Mouse (Mus musculus): ENCODE data around the gene Pomt2. TPM values are rescaled to one million over a fixed set of nuclear protein-coding genes. Genes with fewer than 3 reads are reported as not detected.
A peak's percentile ranks its signal among the peaks of the same experiment; 100 is the strongest.

The Pomt2 gene
- 14.3 and 17.6 TPM in 2 replicates for polyA plus RNA-seq (2014; fragmentation: Nextera tagmentation; extraction: Ambion mirVana)

DNA sequence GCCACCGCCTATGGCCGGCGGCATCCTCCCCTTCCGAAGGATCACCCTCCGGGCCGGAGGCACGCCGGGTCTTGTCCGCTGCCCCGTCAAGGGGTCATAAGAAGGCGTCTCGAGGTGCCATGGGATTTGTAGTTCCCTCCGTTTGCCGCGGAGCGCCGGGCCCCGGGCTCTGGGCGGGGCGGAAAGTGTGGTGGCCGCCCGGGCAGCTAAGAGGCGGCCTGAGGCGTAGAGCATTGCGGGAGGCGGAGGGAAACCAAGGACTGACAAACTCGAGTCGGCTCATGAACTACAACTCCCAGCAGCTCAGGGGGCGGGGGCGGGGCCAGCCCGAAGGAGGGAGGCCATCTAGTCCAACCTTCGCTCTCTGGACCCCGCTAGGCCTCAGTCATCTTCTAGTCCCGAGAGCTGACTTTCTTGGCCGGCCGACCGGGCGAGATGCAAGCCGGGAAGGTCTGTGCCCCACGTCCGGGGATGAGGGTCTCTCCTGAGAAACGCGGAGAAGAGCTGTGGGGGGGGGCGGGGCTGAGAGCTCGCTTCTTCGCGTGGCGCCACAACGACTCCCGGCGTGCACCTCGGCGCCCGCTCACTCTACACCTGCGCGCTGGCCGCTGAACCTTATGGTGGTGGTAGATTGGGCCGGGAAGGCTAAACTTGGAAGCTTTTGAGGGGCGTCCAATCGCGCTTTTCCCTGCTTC lies at the start of gene Pomt2:
TSS of gene Pomt2 (minus strand) at position 574 of the 695 bp plus-strand sequence.
- H3K27ac ChIP-seq (ENCODE audit: low read depth, low read length): peak within 1 kb of the TSS; percentile 83
- no peaks in the 10 kb centered on the region for H3K27me3 ChIP-seq (ENCODE audit: control insufficient read depth, insufficient read depth, low read length)
- peaks cover 3% of the 10 kb centered on the region; the same call in 1 of the 2 replicates for H3K4me1 ChIP-seq (ENCODE audit: control insufficient read depth, insufficient read depth, low read length)
- WGBS: under 1% methylated on average over 61 of the region's 61 CpGs
- ATAC-seq (ENCODE audit: insufficient read depth, low FRiP score, low TSS enrichment): peak; percentile 94
- H3K36me3 ChIP-seq (ENCODE audit: control insufficient read depth, insufficient read depth, low read length): no peaks in the 10 kb centered on the region; the same call in 1 of the 2 replicates
- peak within 1 kb of the TSS; percentile 57 for H3K9ac ChIP-seq (ENCODE audit: low read length)
- DNase-seq (ENCODE audit: low spot score): peak; percentile 94
- no peaks in the 10 kb centered on the region for H3K9me3 ChIP-seq (ENCODE audit: control insufficient read depth, low read length)
- peak within 1 kb of the TSS; percentile 49 for H3K4me2 ChIP-seq (ENCODE audit: low read depth)
- H3K4me3 ChIP-seq (ENCODE audit: low read depth, low read length): peak within 1 kb of the TSS; percentile 64

DNA sequence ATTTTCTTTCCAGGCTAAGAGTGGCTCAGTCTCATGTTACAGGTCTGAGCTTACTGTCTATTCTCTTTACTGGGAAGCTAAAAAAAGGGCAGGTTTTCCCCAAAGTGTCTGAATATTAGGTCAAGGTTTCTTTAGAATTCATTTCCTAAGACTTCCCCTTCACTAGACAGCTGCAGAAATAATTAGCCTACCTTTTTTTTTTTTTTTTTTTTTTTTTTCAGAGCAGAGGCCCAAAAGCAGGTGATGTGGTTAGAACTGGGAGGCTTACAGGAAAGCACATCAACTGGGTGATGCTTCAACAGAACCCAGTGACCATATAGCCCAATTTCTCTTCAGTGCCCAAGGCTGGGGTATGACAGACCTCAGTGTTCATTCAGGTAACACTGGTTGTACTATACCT lies 48.5 kb upstream of the Pomt2 start:
- DNase-seq (ENCODE audit: low spot score): no peak
- Histone ChIP-seq H3K27ac (ENCODE audit: low read depth, low read length) (no peak overlapping the region), H3K9ac (ENCODE audit: low read length) (no peak overlapping the region), H3K36me3 (ENCODE audit: control insufficient read depth, insufficient read depth, low read length) (no peaks in the 10 kb centered on the region), H3K9me3 (ENCODE audit: control insufficient read depth, low read length) (no peaks in the 10 kb centered on the region), H3K4me2 (ENCODE audit: low read depth) (no peak overlapping the region), H3K4me3 (ENCODE audit: low read depth, low read length) (no peak overlapping the region), H3K4me1 (ENCODE audit: control insufficient read depth, insufficient read depth, low read length) (peaks cover 5% of the 10 kb centered on the region; the same call in 1 of the 2 replicates), H3K27me3 (ENCODE audit: control insufficient read depth, insufficient read depth, low read length) (no peaks in the 10 kb centered on the region)
- no peak for ATAC-seq (ENCODE audit: insufficient read depth, low FRiP score, low TSS enrichment)

DNA sequence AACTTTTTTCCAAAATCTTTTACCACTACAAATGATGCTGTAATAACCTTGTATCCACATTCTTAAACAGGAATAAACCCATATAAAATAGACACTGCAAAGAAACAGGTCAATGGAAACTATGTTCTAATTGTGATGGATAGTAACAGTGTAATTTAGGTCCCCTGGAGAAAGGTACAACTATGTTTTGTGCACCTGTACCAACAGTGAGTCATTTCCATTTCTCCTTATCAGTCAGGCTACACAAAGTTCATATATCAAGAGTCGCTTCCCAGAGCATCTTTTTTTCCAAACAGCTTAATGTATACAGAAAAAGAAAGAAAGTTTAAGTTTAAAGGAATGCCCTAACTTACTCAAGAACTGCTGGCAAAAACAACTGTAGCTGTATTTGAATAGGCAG lies 47.3 kb upstream of the Pomt2 start:
- H3K27ac ChIP-seq (ENCODE audit: low read depth, low read length): no peak overlapping the region
- H3K4me2 ChIP-seq (ENCODE audit: low read depth): no peak overlapping the region
- no peaks in the 10 kb centered on the region for H3K36me3 ChIP-seq (ENCODE audit: control insufficient read depth, insufficient read depth, low read length)
- no peaks in the 10 kb centered on the region for H3K27me3 ChIP-seq (ENCODE audit: control insufficient read depth, insufficient read depth, low read length)
- no peak overlapping the region for H3K4me3 ChIP-seq (ENCODE audit: low read depth, low read length)
- DNase-seq (ENCODE audit: low spot score): no peak
- no peaks in the 10 kb centered on the region for H3K9me3 ChIP-seq (ENCODE audit: control insufficient read depth, low read length)
- H3K9ac ChIP-seq (ENCODE audit: low read length): no peak overlapping the region
- no peak for ATAC-seq (ENCODE audit: insufficient read depth, low FRiP score, low TSS enrichment)
- peaks cover 5% of the 10 kb centered on the region; the same call in 1 of the 2 replicates for H3K4me1 ChIP-seq (ENCODE audit: control insufficient read depth, insufficient read depth, low read length)
- 91% methylated on average over 1 of the region's 1 CpGs for WGBS

DNA sequence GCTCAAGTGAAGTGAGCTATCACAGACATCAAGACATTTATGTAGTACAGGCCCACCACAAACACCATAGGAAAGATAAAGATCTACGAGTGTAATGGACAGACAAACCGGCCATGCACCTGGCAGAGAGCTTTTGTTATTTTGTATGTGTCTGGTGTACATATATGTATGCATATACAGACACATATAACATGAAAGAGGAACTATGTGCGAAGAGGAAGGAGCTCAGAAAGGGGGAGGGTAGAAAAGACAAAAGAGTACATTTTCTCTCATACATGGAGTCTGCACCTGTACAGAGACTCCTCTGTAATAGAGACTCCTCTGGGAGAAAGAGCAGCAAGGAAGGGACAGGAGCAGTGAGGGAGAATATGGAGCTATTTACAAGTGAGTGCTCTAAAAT lies 45.2 kb upstream of the Pomt2 start:
- ATAC-seq (ENCODE audit: insufficient read depth, low FRiP score, low TSS enrichment): no peak
- 91% methylated on average over 3 of the region's 3 CpGs for WGBS
- H3K27me3 ChIP-seq (ENCODE audit: control insufficient read depth, insufficient read depth, low read length): no peaks in the 10 kb centered on the region
- H3K4me2 ChIP-seq (ENCODE audit: low read depth): no peak overlapping the region
- DNase-seq (ENCODE audit: low spot score): no peak
- no peak overlapping the region for H3K4me3 ChIP-seq (ENCODE audit: low read depth, low read length)
- H3K9ac ChIP-seq (ENCODE audit: low read length): no peak overlapping the region
- H3K27ac ChIP-seq (ENCODE audit: low read depth, low read length): no peak overlapping the region
- H3K36me3 ChIP-seq (ENCODE audit: control insufficient read depth, insufficient read depth, low read length): no peaks in the 10 kb centered on the region
- no peaks in the 10 kb centered on the region for H3K9me3 ChIP-seq (ENCODE audit: control insufficient read depth, low read length)
- H3K4me1 ChIP-seq (ENCODE audit: control insufficient read depth, insufficient read depth, low read length): no peaks in the 10 kb centered on the region

DNA sequence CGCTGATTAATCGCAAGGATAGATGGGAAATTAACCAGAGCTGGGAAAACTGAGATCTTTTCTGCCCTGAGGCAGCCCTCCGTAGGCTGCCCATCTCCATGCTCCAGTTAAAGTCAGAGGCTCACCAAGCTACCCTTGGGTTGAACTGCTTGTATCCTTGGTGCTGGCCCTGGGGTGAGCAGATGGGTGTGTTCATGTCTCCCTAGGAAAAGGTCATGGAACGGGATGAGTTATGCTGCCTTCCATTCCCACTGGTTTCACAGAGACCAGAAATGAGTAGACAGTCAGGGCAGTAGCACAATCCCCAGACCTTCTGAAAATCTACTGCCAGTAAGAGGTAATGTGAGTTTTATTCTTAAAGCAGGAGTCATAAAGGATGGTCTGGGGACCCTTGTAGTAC lies 29.9 kb upstream of the Pomt2 start:
- 94% methylated on average over 4 of the region's 4 CpGs for WGBS
- Histone ChIP-seq H3K4me1 (ENCODE audit: control insufficient read depth, insufficient read depth, low read length) (no peaks in the 10 kb centered on the region), H3K27ac (ENCODE audit: low read depth, low read length) (no peak overlapping the region), H3K4me2 (ENCODE audit: low read depth) (no peak overlapping the region), H3K9me3 (ENCODE audit: control insufficient read depth, low read length) (no peaks in the 10 kb centered on the region), H3K36me3 (ENCODE audit: control insufficient read depth, insufficient read depth, low read length) (no peaks in the 10 kb centered on the region), H3K4me3 (ENCODE audit: low read depth, low read length) (no peak overlapping the region), H3K27me3 (ENCODE audit: control insufficient read depth, insufficient read depth, low read length) (no peaks in the 10 kb centered on the region), H3K9ac (ENCODE audit: low read length) (no peak overlapping the region)
- ATAC-seq (ENCODE audit: insufficient read depth, low FRiP score, low TSS enrichment) (no peak), DNase-seq (ENCODE audit: low spot score) (no peak)

DNA sequence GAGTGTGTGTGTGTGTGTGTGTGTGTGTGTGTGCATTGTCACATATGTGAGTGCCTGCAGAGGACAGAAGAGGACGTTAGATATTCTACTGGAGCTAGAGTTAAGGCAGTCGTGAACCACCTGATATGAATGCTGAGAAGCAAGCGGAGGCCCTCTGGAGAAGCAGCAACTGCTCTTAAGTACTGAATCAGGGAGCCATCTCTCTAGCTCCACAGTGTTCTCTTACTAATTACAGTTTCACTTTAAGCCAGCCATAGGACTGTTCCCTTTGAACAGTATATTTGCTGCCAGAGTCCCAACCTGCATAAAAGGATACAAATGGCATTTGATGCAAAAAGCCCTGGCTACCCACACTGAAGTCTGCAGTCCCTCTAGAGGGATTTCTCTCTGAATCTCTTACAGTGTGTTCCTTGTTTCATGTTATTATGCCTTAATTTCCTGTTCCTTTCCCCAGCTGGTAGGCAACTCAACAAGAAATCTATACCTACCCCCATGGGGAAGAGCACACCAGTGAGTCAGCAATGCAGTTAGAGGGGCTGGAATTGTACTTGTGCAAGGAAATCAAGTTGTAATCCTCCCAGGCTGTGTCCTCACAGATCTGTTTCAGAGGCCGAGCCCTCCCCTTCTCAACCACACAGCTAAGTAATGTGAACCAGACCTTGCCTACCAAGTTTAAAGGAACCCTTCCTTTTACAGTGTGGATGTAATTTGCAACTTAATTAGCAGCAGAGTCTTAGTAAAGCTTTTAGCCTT lies 27.6 kb upstream of the Pomt2 start:
- 82% methylated on average over 4 of the region's 4 CpGs for WGBS
- no peaks in the 10 kb centered on the region for H3K27me3 ChIP-seq (ENCODE audit: control insufficient read depth, insufficient read depth, low read length)
- H3K4me1 ChIP-seq (ENCODE audit: control insufficient read depth, insufficient read depth, low read length): no peaks in the 10 kb centered on the region
- DNase-seq (ENCODE audit: low spot score) (no peak), ATAC-seq (ENCODE audit: insufficient read depth, low FRiP score, low TSS enrichment) (no peak)
- H3K36me3 ChIP-seq (ENCODE audit: control insufficient read depth, insufficient read depth, low read length): no peaks in the 10 kb centered on the region
- H3K9me3 ChIP-seq (ENCODE audit: control insufficient read depth, low read length): no peaks in the 10 kb centered on the region
- no peak overlapping the region for H3K27ac ChIP-seq (ENCODE audit: low read depth, low read length)
- H3K9ac ChIP-seq (ENCODE audit: low read length): no peak overlapping the region
- no peak overlapping the region for H3K4me2 ChIP-seq (ENCODE audit: low read depth)
- H3K4me3 ChIP-seq (ENCODE audit: low read depth, low read length): no peak overlapping the region

DNA sequence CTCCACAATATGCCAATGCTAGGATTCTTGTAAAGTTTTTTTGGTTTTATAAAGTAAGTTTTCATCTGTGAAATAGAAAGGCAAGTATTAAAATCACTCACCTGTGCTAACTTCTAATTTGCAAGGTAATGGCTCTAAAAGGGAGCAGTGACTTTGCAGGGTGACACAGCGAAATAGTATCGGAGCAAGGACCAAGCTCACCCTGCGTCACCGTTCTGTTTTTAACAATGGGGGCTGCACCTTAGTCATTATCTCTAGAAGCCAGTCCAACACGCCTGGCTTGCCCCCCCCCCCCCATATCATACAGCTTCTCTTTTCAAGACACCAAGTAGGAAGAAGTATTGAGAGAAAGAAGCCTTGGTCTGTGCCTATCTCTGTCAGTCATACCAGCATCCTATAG lies 13.0 kb upstream of the Pomt2 start:
- H3K9me3 ChIP-seq (ENCODE audit: control insufficient read depth, low read length): no peaks in the 10 kb centered on the region
- ATAC-seq (ENCODE audit: insufficient read depth, low FRiP score, low TSS enrichment) (no peak), DNase-seq (ENCODE audit: low spot score) (no peak)
- H3K27ac ChIP-seq (ENCODE audit: low read depth, low read length): no peak overlapping the region
- H3K4me3 ChIP-seq (ENCODE audit: low read depth, low read length): no peak overlapping the region
- WGBS: 93% methylated on average over 5 of the region's 5 CpGs
- no peak overlapping the region for H3K9ac ChIP-seq (ENCODE audit: low read length)
- no peaks in the 10 kb centered on the region for H3K36me3 ChIP-seq (ENCODE audit: control insufficient read depth, insufficient read depth, low read length)
- no peaks in the 10 kb centered on the region for H3K27me3 ChIP-seq (ENCODE audit: control insufficient read depth, insufficient read depth, low read length)
- H3K4me1 ChIP-seq (ENCODE audit: control insufficient read depth, insufficient read depth, low read length): no peaks in the 10 kb centered on the region
- no peak overlapping the region for H3K4me2 ChIP-seq (ENCODE audit: low read depth)

DNA sequence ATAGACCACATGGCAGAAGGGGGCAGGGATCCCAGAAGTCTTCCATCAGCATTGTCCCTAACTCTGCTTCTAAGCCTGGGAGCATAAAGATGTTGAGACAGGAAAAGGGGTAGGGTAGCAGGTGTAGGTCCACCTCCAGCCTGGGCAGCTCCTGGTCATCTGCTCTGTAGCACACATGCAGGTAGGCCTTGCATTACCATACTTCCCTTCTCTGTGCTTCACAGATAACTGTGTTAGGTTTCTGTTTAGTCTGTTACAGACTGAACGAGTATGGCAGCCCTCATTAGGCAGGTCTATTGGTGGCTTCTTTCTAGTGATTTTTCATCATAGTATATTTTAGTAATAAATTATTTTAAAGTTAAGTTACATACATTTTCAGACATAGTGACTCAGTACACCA lies 12.5 kb upstream of the Pomt2 start:
- Histone ChIP-seq H3K27me3 (ENCODE audit: control insufficient read depth, insufficient read depth, low read length) (no peaks in the 10 kb centered on the region), H3K9ac (ENCODE audit: low read length) (no peak overlapping the region), H3K9me3 (ENCODE audit: control insufficient read depth, low read length) (no peaks in the 10 kb centered on the region), H3K4me1 (ENCODE audit: control insufficient read depth, insufficient read depth, low read length) (no peaks in the 10 kb centered on the region), H3K4me3 (ENCODE audit: low read depth, low read length) (no peak overlapping the region), H3K36me3 (ENCODE audit: control insufficient read depth, insufficient read depth, low read length) (no peaks in the 10 kb centered on the region), H3K27ac (ENCODE audit: low read depth, low read length) (no peak overlapping the region), H3K4me2 (ENCODE audit: low read depth) (no peak overlapping the region)
- DNase-seq (ENCODE audit: low spot score) (no peak), ATAC-seq (ENCODE audit: insufficient read depth, low FRiP score, low TSS enrichment) (no peak)
- WGBS: 88% methylated on average over 1 of the region's 1 CpGs

DNA sequence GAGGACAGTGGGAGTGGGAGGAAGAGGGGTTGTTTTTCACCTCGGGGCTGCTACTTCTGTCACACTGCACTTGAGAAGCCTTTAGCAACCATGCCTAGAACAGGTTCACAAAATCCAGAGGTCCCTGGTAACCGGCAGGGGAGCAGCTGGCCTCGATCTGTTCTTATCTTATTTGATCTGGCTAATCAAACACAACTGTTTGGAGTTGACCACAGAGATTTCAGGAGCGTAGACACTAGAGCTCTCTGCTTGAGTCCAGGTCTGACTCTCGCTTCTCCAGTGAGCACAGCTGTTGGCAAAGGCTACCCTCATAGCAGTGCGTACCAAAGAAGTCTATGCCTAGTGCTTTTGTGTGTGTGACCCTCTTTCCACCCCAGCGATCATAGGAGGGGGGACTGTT lies 10.3 kb upstream of the Pomt2 start:
- Histone ChIP-seq H3K4me1 (ENCODE audit: control insufficient read depth, insufficient read depth, low read length) (no peaks in the 10 kb centered on the region), H3K27me3 (ENCODE audit: control insufficient read depth, insufficient read depth, low read length) (no peaks in the 10 kb centered on the region), H3K9me3 (ENCODE audit: control insufficient read depth, low read length) (no peaks in the 10 kb centered on the region), H3K4me3 (ENCODE audit: low read depth, low read length) (no peak overlapping the region), H3K9ac (ENCODE audit: low read length) (no peak overlapping the region), H3K27ac (ENCODE audit: low read depth, low read length) (no peak overlapping the region), H3K4me2 (ENCODE audit: low read depth) (no peak overlapping the region), H3K36me3 (ENCODE audit: control insufficient read depth, insufficient read depth, low read length) (no peaks in the 10 kb centered on the region)
- no peak for DNase-seq (ENCODE audit: low spot score)
- WGBS: 83% methylated on average over 7 of the region's 7 CpGs
- no peak for ATAC-seq (ENCODE audit: insufficient read depth, low FRiP score, low TSS enrichment)
